Mouse (Mus musculus) heart, adult 9 months (tissue): ENCODE measurements around the gene Col6a1.

Experiments
- DNase-seq, 2 experiments: peaks; one replicate each; pipeline ENCODE4 v3.0.0; 2022; ENCODE audit warnings: low spot score in 2 of 2

Gene Col6a1

GRCm38 (mm10) chr10:76680758-76681650, 45.0 kb downstream of the Col6a1 start:
- no peak for DNase-seq

- DNase-seq = peak in 1 of 2 experiments; percentile 50
Observed at GRCm38 (mm10) chr10:76678122-76678521, 47.8 kb downstream of the Col6a1 start.

- no peak for DNase-seq
Observed at GRCm38 (mm10) chr10:76675268-76675667, 50.7 kb downstream of the Col6a1 start.

- no peak for DNase-seq
Observed at GRCm38 (mm10) chr10:76674581-76674980, 51.4 kb downstream of the Col6a1 start.

GRCm38 (mm10) chr10:76671939-76672338, 54.0 kb downstream of the Col6a1 start:
- DNase-seq = no peak

- DNase-seq = peak; percentile 66 to 73
Observed at GRCm38 (mm10) chr10:76668947-76669284, 57.1 kb downstream of the Col6a1 start.

- no peak for DNase-seq
Observed at GRCm38 (mm10) chr10:76668261-76668946, 57.6 kb downstream of the Col6a1 start.

GRCm38 (mm10) chr10:76667197-76667805, 58.7 kb downstream of the Col6a1 start:
- DNase-seq = no peak

GRCm38 (mm10) chr10:76665551-76665950, 60.4 kb downstream of the Col6a1 start:
- DNase-seq = no peak

- DNase-seq = peak; percentile 81 to 89
Observed at GRCm38 (mm10) chr10:76664156-76665115, 61.5 kb downstream of the Col6a1 start.
